Mouse (Mus musculus) cortical plate, adult 2 months (tissue): ENCODE measurements around the gene Plcl1.

Experiments
- CTCF ChIP-seq: fragments of 200-500 bp; IDR thresholded peaks from 2 replicates; pipeline ENCODE4 v1.5.1; 2011; ENCODE audit warnings: mild to moderate bottlenecking, control low read depth, low read length; ENCODE audit not compliant: insufficient read depth; ENCODE audit errors: extremely low read depth
- POLR2A ChIP-seq: fragments of 200-500 bp; IDR thresholded peaks from 2 replicates; pipeline ENCODE4 v1.6.1; 2011; ENCODE audit warnings: mild to moderate bottlenecking, low read length, control low read depth; ENCODE audit not compliant: insufficient read depth; ENCODE audit errors: extremely low read depth

DNA sequence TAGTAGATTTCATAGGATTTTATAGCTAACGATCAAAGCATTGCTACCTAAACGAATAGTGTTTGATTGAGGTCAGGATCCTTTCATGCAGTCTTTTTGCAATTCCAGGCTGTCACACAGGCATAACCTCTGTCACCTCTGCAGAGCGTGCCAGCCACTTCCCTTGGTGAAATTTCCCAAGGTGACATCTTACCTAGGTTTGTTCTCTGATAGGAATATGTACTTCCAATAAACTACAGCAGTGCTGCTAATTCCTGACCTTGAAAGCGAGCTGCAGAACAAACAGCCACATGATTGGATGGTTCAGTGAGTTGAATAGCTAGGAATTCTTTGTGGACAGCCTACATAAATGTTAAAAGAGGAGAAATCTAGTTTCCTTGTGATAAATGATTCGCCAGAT, 56.6 kb downstream of the Plcl1 start:
- TF ChIP-seq POLR2A (no peak), CTCF (no peak)
